Mouse (Mus musculus): ENCODE data around the gene Glyat. TPM values are rescaled to one million over a fixed set of nuclear protein-coding genes. Genes with fewer than 3 reads are reported as not detected.
"Not testable (repeated sequence)": the region's sequence is repeated elsewhere in the genome, so short reads cannot be mapped to it uniquely, and the experiment has no call there.

Gene Glyat
- polyA plus RNA-seq, 1 experiment from 2014 or later = 37.0 TPM

- H3K27me3 ChIP-seq (ENCODE audit: insufficient read depth, low read length) = no peaks in the 10 kb centered on the region
- 76% methylated on average over 3 of the region's 3 CpGs for WGBS
- no peak for DNase-seq (ENCODE audit: low spot score)
Measured at GRCm38 (mm10) chr19:12634259-12634658, 1.2 kb downstream of the Glyat start.

GRCm38 (mm10) chr19:12634963-12635362 lies 1.9 kb downstream of the Glyat start:
- no peak for TF ChIP-seq CTCF (IDR thresholded peaks at IDR 0.05; ENCODE audit: low read depth)

More at GRCm38 (mm10) chr19:12634259-12634658, 1.2 kb downstream of the Glyat start:
- TF ChIP-seq CTCF (IDR thresholded peaks at IDR 0.05; ENCODE audit: low read depth) = no peak
- no peak overlapping the region for H3K4me3 ChIP-seq (replicated peaks; ENCODE audit: low read depth, low read length)
- H3K4me2 ChIP-seq (ENCODE audit: low read length) = no peak overlapping the region
- no peak overlapping the region for H3K27ac ChIP-seq
- no peaks in the 10 kb centered on the region for H3K4me1 ChIP-seq (replicated peaks; ENCODE audit: insufficient read depth, low read length)
- H3K9me3 ChIP-seq (replicated peaks; ENCODE audit: low read length) = no peaks in the 10 kb centered on the region
- no peaks in the 10 kb centered on the region for H3K36me3 ChIP-seq (ENCODE audit: insufficient read depth, low read length)
- no peak for ATAC-seq (replicated peaks; ENCODE audit: low FRiP score, low read depth)
- no peak overlapping the region for H3K9ac ChIP-seq (ENCODE audit: low read depth, low read length)

GRCm38 (mm10) chr19:12636863-12637262 lies 3.8 kb downstream of the Glyat start:
- Histone ChIP-seq H3K4me1 (replicated peaks; ENCODE audit: insufficient read depth, low read length) (no peaks in the 10 kb centered on the region), H3K9ac (ENCODE audit: low read depth, low read length) (no peak overlapping the region), H3K4me3 (replicated peaks; ENCODE audit: low read depth, low read length) (no peak overlapping the region), H3K27ac (no peak overlapping the region), H3K4me2 (ENCODE audit: low read length) (no peak overlapping the region), H3K9me3 (replicated peaks; ENCODE audit: low read length) (no peaks in the 10 kb centered on the region), H3K36me3 (ENCODE audit: insufficient read depth, low read length) (no peaks in the 10 kb centered on the region), H3K27me3 (ENCODE audit: insufficient read depth, low read length) (no peaks in the 10 kb centered on the region)
- ATAC-seq (replicated peaks; ENCODE audit: low FRiP score, low read depth) (no peak), DNase-seq (ENCODE audit: low spot score) (no peak)
- WGBS = 68% methylated on average over 3 of the region's 3 CpGs
- TF ChIP-seq CTCF (IDR thresholded peaks at IDR 0.05; ENCODE audit: low read depth) = no peak

More at GRCm38 (mm10) chr19:12634963-12635362, 1.9 kb downstream of the Glyat start:
- Histone ChIP-seq H3K4me2 (ENCODE audit: low read length) (0 out of 2 replicates have a peak overlapping the region, but pooled peaks have one; percentile 7), H3K27me3 (ENCODE audit: insufficient read depth, low read length) (no peaks in the 10 kb centered on the region), H3K27ac (no peak overlapping the region), H3K4me1 (replicated peaks; ENCODE audit: insufficient read depth, low read length) (no peaks in the 10 kb centered on the region), H3K9me3 (replicated peaks; ENCODE audit: low read length) (no peaks in the 10 kb centered on the region), H3K36me3 (ENCODE audit: insufficient read depth, low read length) (no peaks in the 10 kb centered on the region), H3K9ac (ENCODE audit: low read depth, low read length) (no peak overlapping the region), H3K4me3 (replicated peaks; ENCODE audit: low read depth, low read length) (no peak overlapping the region)
- 83% methylated on average over 4 of the region's 4 CpGs for WGBS
- ATAC-seq (replicated peaks; ENCODE audit: low FRiP score, low read depth) (no peak), DNase-seq (ENCODE audit: low spot score) (no peak)

- DNase-seq (ENCODE audit: low spot score) (no peak), ATAC-seq (replicated peaks; ENCODE audit: low FRiP score, low read depth) (no peak)
- Histone ChIP-seq H3K4me2 (ENCODE audit: low read length) (no peak overlapping the region), H3K4me1 (replicated peaks; ENCODE audit: insufficient read depth, low read length) (no peaks in the 10 kb centered on the region), H3K36me3 (ENCODE audit: insufficient read depth, low read length) (no peaks in the 10 kb centered on the region), H3K9me3 (replicated peaks; ENCODE audit: low read length) (no peaks in the 10 kb centered on the region), H3K27ac (no peak overlapping the region), H3K9ac (ENCODE audit: low read depth, low read length) (no peak overlapping the region), H3K27me3 (ENCODE audit: insufficient read depth, low read length) (no peaks in the 10 kb centered on the region), H3K4me3 (replicated peaks; ENCODE audit: low read depth, low read length) (no peak overlapping the region)
- no peak for TF ChIP-seq CTCF (IDR thresholded peaks at IDR 0.05; ENCODE audit: low read depth)
- 74% methylated on average over 1 of the region's 1 CpGs for WGBS
Measured at GRCm38 (mm10) chr19:12638049-12638448, 4.9 kb downstream of the Glyat start.

GRCm38 (mm10) chr19:12649511-12649910 lies 16.4 kb downstream of the Glyat start:
- ATAC-seq (replicated peaks; ENCODE audit: low FRiP score, low read depth) = no peak
- Histone ChIP-seq H3K4me2 (ENCODE audit: low read length) (no peak overlapping the region), H3K9ac (ENCODE audit: low read depth, low read length) (no peak overlapping the region)

GRCm38 (mm10) chr19:12666156-12666555 lies 33.0 kb downstream of the Glyat start:
- no peak for TF ChIP-seq CTCF (IDR thresholded peaks at IDR 0.05; ENCODE audit: low read depth)
- H3K4me2 ChIP-seq (ENCODE audit: low read length) = no peak overlapping the region
- no peaks in the 10 kb centered on the region for H3K9me3 ChIP-seq (replicated peaks; ENCODE audit: low read length)
- no peaks in the 10 kb centered on the region for H3K27me3 ChIP-seq (ENCODE audit: insufficient read depth, low read length)
- no peak overlapping the region for H3K9ac ChIP-seq (ENCODE audit: low read depth, low read length)
- ATAC-seq (replicated peaks; ENCODE audit: low FRiP score, low read depth) (no peak), DNase-seq (ENCODE audit: low spot score) (no peak)
- WGBS = 71% methylated on average over 1 of the region's 1 CpGs
- H3K27ac ChIP-seq = no peak overlapping the region
- H3K36me3 ChIP-seq (ENCODE audit: insufficient read depth, low read length) = no peaks in the 10 kb centered on the region
- no peaks in the 10 kb centered on the region for H3K4me1 ChIP-seq (replicated peaks; ENCODE audit: insufficient read depth, low read length)
- no peak overlapping the region for H3K4me3 ChIP-seq (replicated peaks; ENCODE audit: low read depth, low read length)

More at GRCm38 (mm10) chr19:12649511-12649910, 16.4 kb downstream of the Glyat start:
- DNase-seq (ENCODE audit: low spot score) = no peak
- no peak for TF ChIP-seq CTCF (IDR thresholded peaks at IDR 0.05; ENCODE audit: low read depth)
- Histone ChIP-seq H3K27me3 (ENCODE audit: insufficient read depth, low read length) (no peaks in the 10 kb centered on the region), H3K4me3 (replicated peaks; ENCODE audit: low read depth, low read length) (no peak overlapping the region), H3K9me3 (replicated peaks; ENCODE audit: low read length) (no peaks in the 10 kb centered on the region), H3K36me3 (ENCODE audit: insufficient read depth, low read length) (no peaks in the 10 kb centered on the region), H3K27ac (no peak overlapping the region), H3K4me1 (replicated peaks; ENCODE audit: insufficient read depth, low read length) (no peaks in the 10 kb centered on the region)

- H3K27ac ChIP-seq; H3K36me3 ChIP-seq (ENCODE audit: insufficient read depth, low read length); H3K4me3 ChIP-seq (replicated peaks; ENCODE audit: low read depth, low read length); H3K9me3 ChIP-seq (replicated peaks; ENCODE audit: low read length); H3K4me2 ChIP-seq (ENCODE audit: low read length); DNase-seq (ENCODE audit: low spot score); H3K4me1 ChIP-seq (replicated peaks; ENCODE audit: insufficient read depth, low read length); H3K9ac ChIP-seq (ENCODE audit: low read depth, low read length); H3K27me3 ChIP-seq (ENCODE audit: insufficient read depth, low read length); ATAC-seq (replicated peaks; ENCODE audit: low FRiP score, low read depth): not testable (repeated sequence)
- 90% methylated on average over 3 of the region's 3 CpGs for WGBS
Measured at GRCm38 (mm10) chr19:12668601-12669000, 35.5 kb downstream of the Glyat start.

Data from kidney, postnatal 0 days (tissue).